Mouse (Mus musculus) thymus, postnatal 0 days (tissue): ENCODE measurements around the gene Mmd. TPM values are rescaled to one million over a fixed set of nuclear protein-coding genes. Genes with fewer than 3 reads are reported as not detected.
"Not testable (repeated sequence)": the region's sequence is repeated elsewhere in the genome, so short reads cannot be mapped to it uniquely, and the experiment has no call there.

Experiments used
- DNase-seq: peaks from one replicate; pipeline ENCODE4 v3.0.0-alpha.2; 2015; ENCODE audit warnings: low spot score
- polyA plus RNA-seq: library from polyadenylated mRNA; unstranded; fragments of >200 nt; fragmentation: Nextera tagmentation; extraction: Ambion mirVana; gene quantifications from 2 replicates; pipeline ENCODE4 v1.2.1, GENCODE M21; 2015

Gene Mmd
- polyA plus RNA-seq, 1 experiment from 2014 or later: 19.2 TPM

- peak; percentile 62 for DNase-seq
Measured at GRCm38 (mm10) chr11:90249701-90250141, 465 bp downstream of the Mmd start.

- DNase-seq: no peak
Measured at GRCm38 (mm10) chr11:90250189-90250588, 933 bp downstream of the Mmd start.

GRCm38 (mm10) chr11:90250730-90251129, 1.5 kb downstream of the Mmd start:
- peak; percentile 32 for DNase-seq

GRCm38 (mm10) chr11:90251923-90252322, 2.7 kb downstream of the Mmd start:
- no peak for DNase-seq

GRCm38 (mm10) chr11:90252366-90252765, 3.1 kb downstream of the Mmd start:
- DNase-seq: no peak

- DNase-seq: no peak
Measured at GRCm38 (mm10) chr11:90254536-90254935, 5.3 kb downstream of the Mmd start.

- DNase-seq: no peak
Measured at GRCm38 (mm10) chr11:90255687-90256086, 6.4 kb downstream of the Mmd start.

- DNase-seq: peak; percentile 52
Measured at GRCm38 (mm10) chr11:90256833-90257525, 7.7 kb downstream of the Mmd start.

GRCm38 (mm10) chr11:90258321-90258927, 9.2 kb downstream of the Mmd start:
- no peak for DNase-seq

- no peak for DNase-seq
Measured at GRCm38 (mm10) chr11:90259071-90259470, 9.8 kb downstream of the Mmd start.

- DNase-seq: no peak
Measured at GRCm38 (mm10) chr11:90259826-90260225, 10.6 kb downstream of the Mmd start.

GRCm38 (mm10) chr11:90264180-90264579, 14.9 kb downstream of the Mmd start:
- DNase-seq: peak; percentile 37

- DNase-seq: no peak
Measured at GRCm38 (mm10) chr11:90265581-90265980, 16.3 kb downstream of the Mmd start.

GRCm38 (mm10) chr11:90268934-90269333, 19.7 kb downstream of the Mmd start:
- no peak for DNase-seq

GRCm38 (mm10) chr11:90269398-90270123, 20.3 kb downstream of the Mmd start:
- DNase-seq: no peak

- no peak for DNase-seq
Measured at GRCm38 (mm10) chr11:90270132-90270877, 21.0 kb downstream of the Mmd start.

- DNase-seq: no peak
Measured at GRCm38 (mm10) chr11:90274187-90274586, 24.9 kb downstream of the Mmd start.

- DNase-seq: no peak
Measured at GRCm38 (mm10) chr11:90275663-90276062, 26.4 kb downstream of the Mmd start.

- DNase-seq: no peak
Measured at GRCm38 (mm10) chr11:90276150-90276549, 26.9 kb downstream of the Mmd start.

- no peak for DNase-seq
Measured at GRCm38 (mm10) chr11:90276561-90276960, 27.3 kb downstream of the Mmd start.

GRCm38 (mm10) chr11:90280069-90280468, 30.8 kb downstream of the Mmd start:
- no peak for DNase-seq

GRCm38 (mm10) chr11:90281943-90282342, 32.7 kb downstream of the Mmd start:
- DNase-seq: not testable (repeated sequence)
